Mouse (Mus musculus) liver, embryonic 14.5 days (tissue): ENCODE results near the gene Qsox2. TPM values are rescaled to one million over a fixed set of nuclear protein-coding genes. Genes with fewer than 3 reads are reported as not detected.

Experiments
- ATAC-seq: fragments of 200-750 bp; cut with Nextera tagmentation; 2 replicates; pipeline ENCODE4 v1.8.0; 2017; ENCODE audit warnings: moderate number of reproducible peaks, mild to moderate bottlenecking, moderate library complexity; ENCODE audit not compliant: insufficient read depth
- DNase-seq, 3 experiments: peaks; one replicate each; pipeline ENCODE4 v3.0.0-alpha.2; 2012 to 2013; ENCODE audit warnings: low read depth in 3 of 3, low spot score in 3 of 3
- H3K27ac ChIP-seq: fragments of 300-500 bp; sonication (generic); 2 replicates; pipeline ENCODE4 v1.5.1; 2014; ENCODE audit warnings: moderate library complexity, mild to moderate bottlenecking, control low read depth, inconsistent platforms
- H3K27me3 ChIP-seq: fragments of 300-500 bp; sonication (generic); 2 replicates; pipeline ENCODE4 v1.6.1; 2014; ENCODE audit warnings: mild to moderate bottlenecking, low read length, moderate library complexity; ENCODE audit not compliant: control insufficient read depth, insufficient read depth
- H3K36me3 ChIP-seq: fragments of 300-500 bp; sonication (generic); replicated peaks from 2 replicates; pipeline ENCODE4 v1.6.1; 2014; ENCODE audit warnings: low read depth; ENCODE audit not compliant: control insufficient read depth, insufficient read depth
- H3K4me1 ChIP-seq, 2 experiments: fragments of 200-500 bp in 1 of 2; fragments of 300-500 bp in 1 of 2; sonication (generic) in 1 of 2; replicated peaks; 2 replicates each; pipeline ENCODE4 v1.6.1; 2012 to 2014; ENCODE audit warnings: antibody characterized with exemption in 1 of 2, inconsistent platforms in 1 of 2, low read length in 1 of 2; ENCODE audit not compliant: control insufficient read depth in 2 of 2, insufficient read depth in 2 of 2
- H3K4me2 ChIP-seq: fragments of 300-500 bp; sonication (generic); 2 replicates; pipeline ENCODE4 v1.6.1; 2014; ENCODE audit warnings: low read depth, mild to moderate bottlenecking, control low read depth, moderate library complexity
- H3K4me3 ChIP-seq, 2 experiments: fragments of 200-500 bp in 1 of 2; fragments of 300-500 bp in 1 of 2; sonication (generic) in 1 of 2; 2 replicates each; pipeline ENCODE4 v1.5.1; 2012 to 2014; ENCODE audit warnings: low read depth in 2 of 2, low read length in 2 of 2, mild to moderate bottlenecking in 2 of 2, control low read depth in 1 of 2, inconsistent platforms in 1 of 2, moderate library complexity in 1 of 2; ENCODE audit not compliant: insufficient read depth in 1 of 2
- H3K9ac ChIP-seq: fragments of 300-500 bp; sonication (generic); replicated peaks from 2 replicates; pipeline ENCODE4 v1.6.1; 2014; ENCODE audit warnings: mild to moderate bottlenecking, control low read depth, moderate library complexity
- H3K9me3 ChIP-seq: fragments of 300-500 bp; sonication (generic); 2 replicates; pipeline ENCODE4 v1.6.1; 2016; ENCODE audit warnings: low read length, mixed read lengths; ENCODE audit not compliant: control insufficient read depth
- CTCF ChIP-seq: IDR thresholded peaks from 2 replicates; pipeline ENCODE4 v1.5.1; 2016; ENCODE audit warnings: antibody characterized with exemption, low read depth, control low read depth
- EP300 ChIP-seq: IDR thresholded peaks from 2 replicates; pipeline ENCODE4 v1.6.1; 2016; ENCODE audit warnings: antibody characterized with exemption, low read depth
- WGBS: fragments of 180-500 bp; shearing (Covaris S2); extraction: QIAGEN DNeasy Blood & Tissue Kit; methylation state at CpG from one replicate; pipeline ENCODE4 v1.1.7; 2014; ENCODE audit not compliant: insufficient replicate concordance; 5-methylcytosine and 5-hydroxymethylcytosine counted together
- polyA plus RNA-seq, 2 experiments: library from polyadenylated mRNA; depleted of rRNA in 1 of 2; stranded (reverse) in 1 of 2; unstranded in 1 of 2; fragments of >200 nt; fragmentation: Nextera tagmentation in 1 of 2; extraction: Ambion mirVana in 1 of 2; gene quantifications; 2 replicates each; pipeline versions ENCODE4 v1.2.1 to v1.2.3; 2012 to 2014

Gene Qsox2
- polyA plus RNA-seq, 2 experiments, result 3.8 to 4.7 TPM

DNA sequence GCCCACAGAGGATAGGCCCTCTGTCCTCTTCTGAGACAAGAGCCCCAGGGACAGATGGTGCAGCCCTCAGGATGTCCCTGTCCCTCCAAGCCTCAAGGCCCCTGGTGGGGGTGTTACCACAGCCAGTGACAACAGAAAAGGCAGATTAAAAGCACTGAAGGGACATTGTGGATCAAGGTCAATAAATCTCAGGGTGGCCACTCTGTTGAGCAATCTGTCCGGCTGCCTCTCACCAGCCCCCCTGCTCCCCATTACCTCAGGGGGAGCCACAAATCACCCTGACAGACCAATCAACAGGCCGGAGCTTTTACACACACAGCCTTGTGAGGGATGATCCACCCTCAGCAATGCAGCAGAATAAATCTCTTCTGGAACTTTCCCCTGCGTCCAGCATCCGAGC is 62.1 kb downstream of the Qsox2 start:
- TF ChIP-seq EP300 (no peak), CTCF (no peak)
- H3K9ac ChIP-seq, result no peak overlapping the region
- ATAC-seq (no peak), DNase-seq (no peak)
- no peaks in the 10 kb centered on the region for H3K9me3 ChIP-seq
- no peak overlapping the region for H3K4me2 ChIP-seq
- H3K36me3 ChIP-seq, result no peaks in the 10 kb centered on the region
- no peak overlapping the region for H3K4me3 ChIP-seq
- peaks cover 9 to 18% of the 10 kb centered on the region in 2 experiments; a peak in 3 of 4 replicates for H3K4me1 ChIP-seq
- H3K27ac ChIP-seq, result no peak overlapping the region
- 45% methylated on average over 4 of the region's 4 CpGs for WGBS
- no peaks in the 10 kb centered on the region for H3K27me3 ChIP-seq

DNA sequence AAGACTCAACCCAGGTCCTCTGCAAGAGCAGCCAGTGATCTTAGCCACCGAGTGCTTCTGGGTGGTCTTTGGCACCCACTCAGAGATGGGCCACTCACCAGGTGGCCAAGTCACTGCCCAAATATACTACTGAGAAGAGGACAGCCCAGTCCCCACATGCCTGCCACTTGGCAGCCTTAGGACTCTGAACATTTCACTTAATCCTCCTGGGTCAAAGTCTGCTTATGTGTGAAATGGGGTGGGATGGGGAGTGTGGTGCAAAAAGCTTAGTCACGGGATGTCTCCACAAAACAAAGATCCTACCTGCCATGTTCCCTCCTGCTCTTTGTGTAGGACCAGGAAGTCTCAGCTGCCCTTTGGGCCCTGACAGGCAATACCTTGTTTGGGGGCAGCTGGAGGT is 65.2 kb downstream of the Qsox2 start:
- Histone ChIP-seq H3K9ac (no peak overlapping the region), H3K36me3 (no peaks in the 10 kb centered on the region), H3K4me1 (peaks cover 6 to 11% of the 10 kb centered on the region in 2 experiments; a peak in 3 of 4 replicates), H3K4me2 (no peak overlapping the region), H3K9me3 (no peaks in the 10 kb centered on the region), H3K4me3 (no peak overlapping the region), H3K27me3 (no peaks in the 10 kb centered on the region), H3K27ac (no peak overlapping the region)
- 56% methylated on average over 2 of the region's 2 CpGs for WGBS
- DNase-seq, result no peak
- TF ChIP-seq CTCF (no peak), EP300 (no peak)
- no peak for ATAC-seq

DNA sequence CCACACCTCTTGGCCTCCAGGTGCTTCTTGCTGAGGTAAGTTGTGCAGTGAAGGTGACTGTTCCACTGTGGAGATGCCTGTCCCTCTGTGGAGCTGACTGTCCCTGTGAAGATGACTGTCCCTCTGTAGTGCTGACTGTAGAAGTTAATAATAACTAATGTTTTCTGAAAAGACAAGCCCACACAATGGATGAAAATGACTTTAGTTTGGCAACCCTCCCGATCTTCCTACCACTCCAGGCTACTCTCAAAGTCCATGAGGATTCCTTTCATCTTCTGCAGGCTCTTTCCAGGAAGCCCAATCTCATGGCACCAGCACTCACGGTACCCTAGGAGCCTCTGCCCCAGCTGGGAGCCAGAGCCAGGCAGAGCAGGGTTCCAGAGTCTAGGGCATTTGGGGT is 66.9 kb downstream of the Qsox2 start:
- Histone ChIP-seq H3K4me3 (no peak overlapping the region), H3K4me1 (no peaks in the 10 kb centered on the region), H3K9ac (no peak overlapping the region), H3K4me2 (no peak overlapping the region), H3K27me3 (no peaks in the 10 kb centered on the region), H3K36me3 (no peaks in the 10 kb centered on the region), H3K9me3 (no peaks in the 10 kb centered on the region), H3K27ac (no peak overlapping the region)
- DNase-seq (no peak), ATAC-seq (no peak)
- no peak for TF ChIP-seq CTCF
- no peak for TF ChIP-seq EP300
- 39% methylated on average over 2 of the region's 2 CpGs for WGBS

DNA sequence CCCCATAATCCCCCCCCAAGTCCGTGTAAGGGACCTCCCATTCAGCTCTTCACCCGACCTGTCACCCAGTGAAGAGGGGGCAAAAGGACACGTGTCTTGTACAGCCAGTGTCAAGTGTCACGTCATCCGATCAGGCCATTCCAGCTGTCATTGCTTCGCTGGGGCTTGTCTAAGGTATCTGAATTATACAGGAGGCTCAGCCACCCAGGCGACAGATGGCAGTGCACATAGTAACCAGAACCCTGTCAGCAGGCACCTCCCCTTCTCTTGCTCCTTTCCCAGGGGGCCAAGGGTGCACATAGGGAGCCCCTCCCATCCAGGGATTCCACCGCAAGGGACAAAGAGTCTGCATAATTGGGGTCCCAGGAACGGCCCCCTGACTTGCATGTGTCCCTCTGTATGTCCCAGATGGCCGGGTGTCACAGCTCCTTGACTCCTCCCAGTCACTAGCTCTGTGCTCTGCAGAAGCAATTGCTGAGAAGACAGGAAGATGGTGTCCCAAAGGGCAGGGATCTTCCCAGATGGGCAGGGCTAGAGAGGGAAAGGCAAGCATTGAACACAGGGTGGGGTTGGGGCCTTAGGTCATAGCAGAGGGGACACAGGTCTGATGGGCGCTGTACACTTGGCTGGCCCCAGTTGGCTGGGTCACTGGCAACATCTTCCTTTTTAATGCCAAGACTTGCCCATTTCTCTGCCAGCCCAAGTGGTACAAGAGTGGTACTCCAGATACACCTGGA is 68.3 kb downstream of the Qsox2 start:
- Histone ChIP-seq H3K4me3 (no peak overlapping the region), H3K9ac (no peak overlapping the region), H3K36me3 (no peaks in the 10 kb centered on the region), H3K4me1 (no peaks in the 10 kb centered on the region), H3K27me3 (no peaks in the 10 kb centered on the region), H3K9me3 (no peaks in the 10 kb centered on the region), H3K4me2 (no peak overlapping the region), H3K27ac (no peak overlapping the region)
- DNase-seq, result no peak
- no peak for TF ChIP-seq CTCF
- no peak for TF ChIP-seq EP300
- ATAC-seq, result no peak
- 39% methylated on average over 11 of the region's 11 CpGs for WGBS

DNA sequence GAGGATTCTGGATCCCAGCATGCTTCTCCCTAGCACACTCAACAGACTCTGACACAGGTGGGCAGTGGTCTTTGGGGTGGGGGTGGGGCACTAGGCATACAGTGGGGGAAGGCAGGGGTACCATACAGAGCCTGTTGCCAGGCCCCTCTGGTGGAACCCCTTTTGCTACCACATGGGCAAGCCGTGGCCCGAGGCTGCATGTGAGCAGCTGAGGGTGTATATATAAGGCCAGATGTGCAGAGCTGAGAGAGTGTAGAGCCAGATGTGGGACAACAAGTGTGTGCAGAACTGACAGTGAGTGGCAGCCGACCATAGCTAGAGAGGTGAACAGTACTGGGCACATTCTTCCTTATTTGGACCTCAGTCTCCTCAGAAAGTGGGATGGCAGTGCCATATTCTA is 70.4 kb downstream of the Qsox2 start:
- Histone ChIP-seq H3K27me3 (no peaks in the 10 kb centered on the region), H3K36me3 (no peaks in the 10 kb centered on the region), H3K27ac (no peak overlapping the region), H3K4me2 (no peak overlapping the region), H3K9ac (no peak overlapping the region), H3K9me3 (no peaks in the 10 kb centered on the region), H3K4me1 (no peaks in the 10 kb centered on the region; a peak in 1 of 4 replicates), H3K4me3 (no peak overlapping the region)
- 77% methylated on average over 3 of the region's 3 CpGs for WGBS
- DNase-seq (no peak), ATAC-seq (no peak)
- TF ChIP-seq CTCF, result no peak
- TF ChIP-seq EP300, result no peak

Other genes with a start within 250 kb of the Qsox2 start
- 259 and 320 TPM in 2 replicates for gene Ubac1, start 215.8 kb downstream of the Qsox2 start, polyA plus RNA-seq (2012; rRNA removed)
- 504 and 526 TPM in 2 replicates for gene Ubac1, start 215.8 kb downstream of the Qsox2 start, polyA plus RNA-seq (2014; fragmentation: Nextera tagmentation; extraction: Ambion mirVana)
- gene Nacc2, start 114.3 kb downstream of the Qsox2 start, polyA plus RNA-seq (2012; rRNA removed), result 1.4 TPM in 2 replicates
- 2.4 and 3.1 TPM in 2 replicates for gene Nacc2, start 114.3 kb downstream of the Qsox2 start, polyA plus RNA-seq (2014; fragmentation: Nextera tagmentation; extraction: Ambion mirVana)
- 0.02 TPM in 1 of 2 replicates, not detected in the other for gene Lhx3, start 29.2 kb downstream of the Qsox2 start, polyA plus RNA-seq (2012; rRNA removed)
- gene Lhx3, start 29.2 kb downstream of the Qsox2 start, polyA plus RNA-seq (2014; fragmentation: Nextera tagmentation; extraction: Ambion mirVana), result not detected in 2 replicates
- 0.05 and 0.06 TPM in 2 replicates for gene Ccdc187, start 57.0 kb upstream of the Qsox2 start, polyA plus RNA-seq (2012; rRNA removed)
- gene Ccdc187, start 57.0 kb upstream of the Qsox2 start, polyA plus RNA-seq (2014; fragmentation: Nextera tagmentation; extraction: Ambion mirVana), result 0.06 TPM in 1 of 2 replicates, not detected in the other
- 2.3 and 2.4 TPM in 2 replicates for gene Gpsm1, start 78.0 kb upstream of the Qsox2 start, polyA plus RNA-seq (2012; rRNA removed)
- 1.1 and 1.6 TPM in 2 replicates for gene Gpsm1, start 78.0 kb upstream of the Qsox2 start, polyA plus RNA-seq (2014; fragmentation: Nextera tagmentation; extraction: Ambion mirVana)
- gene Dnlz, start 114.6 kb upstream of the Qsox2 start, polyA plus RNA-seq (2012; rRNA removed), result 7.6 and 7.8 TPM in 2 replicates
- gene Dnlz, start 114.6 kb upstream of the Qsox2 start, polyA plus RNA-seq (2014; fragmentation: Nextera tagmentation; extraction: Ambion mirVana), result 7.0 and 8.4 TPM in 2 replicates
- 6.4 and 6.8 TPM in 2 replicates for gene Card9, start 123.4 kb upstream of the Qsox2 start, polyA plus RNA-seq (2012; rRNA removed)
- gene Card9, start 123.4 kb upstream of the Qsox2 start, polyA plus RNA-seq (2014; fragmentation: Nextera tagmentation; extraction: Ambion mirVana), result 1.1 and 2.3 TPM in 2 replicates
- 10.7 and 11.0 TPM in 2 replicates for gene Snapc4, start 143.1 kb upstream of the Qsox2 start, polyA plus RNA-seq (2012; rRNA removed)
- gene Snapc4, start 143.1 kb upstream of the Qsox2 start, polyA plus RNA-seq (2014; fragmentation: Nextera tagmentation; extraction: Ambion mirVana), result 6.3 and 6.6 TPM in 2 replicates
- 26.3 and 35.3 TPM in 2 replicates for gene Entr1, start 151.8 kb upstream of the Qsox2 start, polyA plus RNA-seq (2012; rRNA removed)
- gene Entr1, start 151.8 kb upstream of the Qsox2 start, polyA plus RNA-seq (2014; fragmentation: Nextera tagmentation; extraction: Ambion mirVana), result 36.0 and 41.6 TPM in 2 replicates
- gene Pmpca, start 151.8 kb upstream of the Qsox2 start, polyA plus RNA-seq (2012; rRNA removed), result 32.5 and 41.8 TPM in 2 replicates
- gene Pmpca, start 151.8 kb upstream of the Qsox2 start, polyA plus RNA-seq (2014; fragmentation: Nextera tagmentation; extraction: Ambion mirVana), result 45.5 and 50.1 TPM in 2 replicates
- 6.9 and 9.1 TPM in 2 replicates for gene Inpp5e, start 171.7 kb upstream of the Qsox2 start, polyA plus RNA-seq (2012; rRNA removed)
- gene Inpp5e, start 171.7 kb upstream of the Qsox2 start, polyA plus RNA-seq (2014; fragmentation: Nextera tagmentation; extraction: Ambion mirVana), result 4.1 and 5.4 TPM in 2 replicates
- gene Sec16a, start 207.7 kb upstream of the Qsox2 start, polyA plus RNA-seq (2012; rRNA removed), result 9.4 and 10.5 TPM in 2 replicates
- gene Sec16a, start 207.7 kb upstream of the Qsox2 start, polyA plus RNA-seq (2014; fragmentation: Nextera tagmentation; extraction: Ambion mirVana), result 9.3 and 10.7 TPM in 2 replicates